19 mouse cellular contexts compared by ENCODE assay signal in the genomic region with DNA sequence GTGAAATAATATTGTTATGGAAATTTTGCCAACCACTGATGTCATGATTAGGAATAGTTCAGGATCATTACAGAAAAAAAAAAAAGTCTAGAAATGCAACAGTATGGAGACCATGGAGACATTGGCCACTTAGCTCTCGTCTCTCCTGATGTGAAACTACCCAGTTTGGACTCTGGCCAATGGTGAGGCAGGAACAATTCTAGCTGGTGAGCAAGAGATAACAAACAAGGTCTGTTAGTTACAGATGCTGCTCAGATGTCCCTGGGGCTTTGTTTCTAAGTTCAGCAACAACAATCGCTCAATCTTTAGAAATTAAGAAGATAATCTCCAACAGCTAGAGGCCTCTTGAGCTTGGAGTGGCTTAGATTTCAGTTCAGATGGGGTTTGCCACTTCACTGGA. TPM values are rescaled to one million over a fixed set of nuclear protein-coding genes. Genes with fewer than 3 reads are reported as not detected.
"Had no signal": no experiment of that assay in that cellular context is flagged by ENCODE, and none has a peak within 500 bp of the region (broad histone marks: within the 10 kb centered on the region; RNA-seq: fewer than 3 reads in every experiment).

No protein-coding gene starts in this region.

- H3K36me3 ChIP-seq: kidney, embryonic 15.5 days; limb, embryonic 15.5 days; liver, embryonic 12.5 days; midbrain, embryonic 13.5 days; neural tube, embryonic 13.5 days had no signal

- H3K4me3 ChIP-seq: kidney, embryonic 15.5 days; limb, embryonic 15.5 days; liver, embryonic 12.5 days; megakaryocyte, embryonic 14.5 days; midbrain, embryonic 13.5 days; neural tube, embryonic 13.5 days had no signal

- ATAC-seq: intestine, embryonic 16.5 days; liver, embryonic 12.5 days; midbrain, embryonic 13.5 days had no signal

- H3K9me3 ChIP-seq: kidney, embryonic 15.5 days; limb, embryonic 15.5 days; liver, embryonic 12.5 days; megakaryocyte, embryonic 14.5 days; midbrain, embryonic 13.5 days; neural tube, embryonic 13.5 days had no signal

- H3K27ac ChIP-seq: kidney, embryonic 15.5 days; limb, embryonic 15.5 days; liver, embryonic 12.5 days; midbrain, embryonic 13.5 days; neural tube, embryonic 13.5 days; stomach, postnatal 0 days had no signal

- H3K4me1 ChIP-seq: limb, embryonic 15.5 days; liver, embryonic 12.5 days; megakaryocyte, embryonic 14.5 days; midbrain, embryonic 13.5 days; neural tube, embryonic 13.5 days had no signal

- H3K27me3 ChIP-seq: kidney, embryonic 15.5 days; limb, embryonic 15.5 days; liver, embryonic 12.5 days; megakaryocyte, embryonic 14.5 days; midbrain, embryonic 13.5 days; neural tube, embryonic 13.5 days had no signal

- H3K9ac ChIP-seq: kidney, embryonic 15.5 days; limb, embryonic 15.5 days; liver, embryonic 12.5 days; lung, embryonic 14.5 days; midbrain, embryonic 13.5 days; neural tube, embryonic 13.5 days had no signal

- H3K4me2 ChIP-seq: kidney, embryonic 15.5 days; limb, embryonic 15.5 days; liver, embryonic 12.5 days; lung, embryonic 14.5 days; midbrain, embryonic 13.5 days; neural tube, embryonic 13.5 days had no signal

- DNase-seq: kidney, adult 2 months; kidney, postnatal 14 days; lung, embryonic 14.5 days; lung, postnatal 10 days; lung, postnatal 4 days; right cerebral cortex, adult 18-20 months; thymus, postnatal 14 days had no signal

RNA-seq across cellular contexts. Expression of gene Ghsr, which starts 37.4 kb away (rescaled TPM):
- polyA plus RNA-seq: intestine, embryonic 16.5 days; kidney, adult 2 months; kidney, embryonic 15.5 days; large intestine, adult 2 months; limb, embryonic 11.5 days; limb, embryonic 15.5 days; liver, embryonic 12.5 days; liver, embryonic 16.5 days; lung, embryonic 14.5 days; stomach, postnatal 0 days; urinary bladder, adult 2 months had no signal
